Mouse (Mus musculus) testis, adult 2 months (tissue): ENCODE results near the gene Fbxw27. TPM values are rescaled to one million over a fixed set of nuclear protein-coding genes. Genes with fewer than 3 reads are reported as not detected.

Experiments
- polyA plus RNA-seq: library from polyadenylated mRNA; depleted of rRNA; stranded (reverse); fragments of >200 nt; gene quantifications from 2 replicates; pipeline ENCODE4 v1.2.3, GENCODE M21; 2012; rRNA removed

The Fbxw27 gene
- polyA plus RNA-seq, 1 experiment: 37.2 TPM

Other genes starting within 250 kb of the Fbxw27 start
- gene Fbxw15, start 222.4 kb downstream of the Fbxw27 start, polyA plus RNA-seq: 0.19 TPM in 1 of 2 replicates, not detected in the other
- not detected in 2 replicates for gene Fbxw24, start 164.6 kb downstream of the Fbxw27 start, polyA plus RNA-seq
- gene Fbxw25, start 126.0 kb downstream of the Fbxw27 start, polyA plus RNA-seq: not detected in 2 replicates
- gene Fbxw18, start 88.0 kb downstream of the Fbxw27 start, polyA plus RNA-seq: 2.3 and 2.8 TPM in 2 replicates
- 0.56 and 0.77 TPM in 2 replicates for gene Fbxw26, start 44.6 kb downstream of the Fbxw27 start, polyA plus RNA-seq
- gene Spink8, start 21.6 kb upstream of the Fbxw27 start, polyA plus RNA-seq: 0.58 and 286 TPM in 2 replicates
- gene Nme6, start 42.1 kb upstream of the Fbxw27 start, polyA plus RNA-seq: 159 and 176 TPM in 2 replicates
- not detected in 2 replicates for gene Camp, start 58.9 kb upstream of the Fbxw27 start, polyA plus RNA-seq
- 25.1 and 26.0 TPM in 2 replicates for gene Cdc25a, start 84.9 kb upstream of the Fbxw27 start, polyA plus RNA-seq
- 282 and 295 TPM in 2 replicates for gene Map4, start 140.8 kb upstream of the Fbxw27 start, polyA plus RNA-seq